Mouse (Mus musculus): Measurements from ENCODE around the gene Gas2l3. TPM values are rescaled to one million over a fixed set of nuclear protein-coding genes. Genes with fewer than 3 reads are reported as not detected.

Gas2l3 gene
- total and polyA plus RNA-seq, 2 experiments from 2014 or later, result 1.7 to 3.7 TPM

DNA sequence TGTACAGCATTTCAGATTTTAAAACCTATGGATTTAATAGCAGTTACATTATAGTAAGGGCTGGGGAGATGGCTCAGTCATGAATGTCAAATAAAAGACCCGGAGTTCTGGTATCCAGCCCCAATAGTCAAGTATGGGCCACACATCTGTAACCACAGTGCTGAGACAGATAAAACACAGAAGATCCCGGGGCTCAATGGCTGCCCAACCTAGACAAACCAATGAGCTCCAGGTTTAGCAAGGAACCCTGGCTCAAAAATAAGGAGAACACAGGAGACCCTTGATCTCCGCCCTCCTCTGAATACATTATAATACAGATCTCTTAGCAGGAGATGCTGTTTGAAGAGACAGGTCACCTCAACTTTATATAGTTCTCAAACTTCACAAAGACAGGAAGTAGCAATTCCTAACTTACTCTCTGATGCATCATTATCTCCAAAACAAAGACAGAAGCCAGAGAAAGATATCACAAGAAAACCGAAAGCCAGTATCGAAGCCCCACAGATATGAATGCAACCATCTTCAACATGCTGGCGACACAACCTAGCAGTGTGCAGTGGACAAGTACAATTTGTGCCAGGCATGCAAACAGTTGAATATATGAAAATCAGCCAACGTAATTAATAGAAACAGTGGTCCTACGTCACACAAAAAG is 21.1 kb downstream of the Gas2l3 start:
- TF ChIP-seq CTCF (IDR thresholded peaks at IDR 0.05), result no peak
- H3K27ac ChIP-seq (ENCODE audit: low read depth, low read length), result no peak overlapping the region
- H3K27me3 ChIP-seq (ENCODE audit: insufficient read depth, low read length), result no peaks in the 10 kb centered on the region
- no peak overlapping the region for H3K4me3 ChIP-seq (ENCODE audit: low read depth, low read length)
- H3K4me2 ChIP-seq (ENCODE audit: low read depth, low read length, poor library complexity, severe bottlenecking), result no peak overlapping the region
- H3K9ac ChIP-seq (replicated peaks; ENCODE audit: low read length, poor library complexity, severe bottlenecking), result no peak overlapping the region
- WGBS, result 97% methylated on average over 8 of the region's 8 CpGs
- DNase-seq (ENCODE audit: low spot score), result no peak
- H3K4me1 ChIP-seq (ENCODE audit: insufficient read depth, low read length), result no peaks in the 10 kb centered on the region
- no peaks in the 10 kb centered on the region for H3K9me3 ChIP-seq (ENCODE audit: low read length)
- no peak for ATAC-seq (ENCODE audit: low FRiP score)
- H3K36me3 ChIP-seq (ENCODE audit: insufficient read depth, low read length), result no peaks in the 10 kb centered on the region

DNA sequence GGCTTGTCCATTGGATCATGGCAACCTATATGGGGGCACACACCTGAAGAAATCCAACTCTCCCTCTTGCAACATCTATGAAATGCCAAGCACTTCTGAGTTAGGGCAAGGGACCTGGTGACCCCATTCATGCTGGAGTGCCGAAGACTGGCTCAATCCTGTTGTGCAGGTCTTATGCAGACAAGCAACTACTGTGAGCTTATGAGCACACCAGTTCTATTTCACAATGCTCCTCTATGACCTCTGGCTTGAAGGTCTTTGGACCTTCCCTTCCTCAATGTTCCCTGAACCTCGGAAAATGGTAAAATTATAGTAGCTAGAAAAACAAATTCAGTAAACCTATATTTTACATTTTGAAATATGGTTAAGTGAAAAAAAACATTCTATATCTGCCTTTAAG is 25.8 kb downstream of the Gas2l3 start:
- Histone ChIP-seq H3K27me3 (ENCODE audit: insufficient read depth, low read length) (no peaks in the 10 kb centered on the region), H3K4me1 (ENCODE audit: insufficient read depth, low read length) (no peaks in the 10 kb centered on the region), H3K27ac (ENCODE audit: low read depth, low read length) (no peak overlapping the region), H3K9me3 (ENCODE audit: low read length) (no peaks in the 10 kb centered on the region), H3K36me3 (ENCODE audit: insufficient read depth, low read length) (no peaks in the 10 kb centered on the region), H3K9ac (replicated peaks; ENCODE audit: low read length, poor library complexity, severe bottlenecking) (no peak overlapping the region), H3K4me2 (ENCODE audit: low read depth, low read length, poor library complexity, severe bottlenecking) (no peak overlapping the region), H3K4me3 (ENCODE audit: low read depth, low read length) (no peak overlapping the region)
- ATAC-seq (ENCODE audit: low FRiP score) (no peak), DNase-seq (ENCODE audit: low spot score) (no peak)
- 93% methylated on average over 2 of the region's 2 CpGs for WGBS
- TF ChIP-seq CTCF (IDR thresholded peaks at IDR 0.05), result no peak

- Histone ChIP-seq H3K4me2 (ENCODE audit: low read depth, low read length, poor library complexity, severe bottlenecking) (no peak overlapping the region), H3K27ac (ENCODE audit: low read depth, low read length) (no peak overlapping the region), H3K9me3 (ENCODE audit: low read length) (no peaks in the 10 kb centered on the region), H3K4me3 (ENCODE audit: low read depth, low read length) (no peak overlapping the region), H3K9ac (replicated peaks; ENCODE audit: low read length, poor library complexity, severe bottlenecking) (no peak overlapping the region), H3K4me1 (ENCODE audit: insufficient read depth, low read length) (no peaks in the 10 kb centered on the region), H3K27me3 (ENCODE audit: insufficient read depth, low read length) (no peaks in the 10 kb centered on the region), H3K36me3 (ENCODE audit: insufficient read depth, low read length) (no peaks in the 10 kb centered on the region)
- DNase-seq (ENCODE audit: low spot score) (no peak), ATAC-seq (ENCODE audit: low FRiP score) (no peak)
- no peak for TF ChIP-seq CTCF (IDR thresholded peaks at IDR 0.05)
- 82% methylated on average over 3 of the region's 3 CpGs for WGBS
Observed at GRCm38 (mm10) chr10:89415478-89415877, 28.3 kb downstream of the Gas2l3 start.

- H3K36me3 ChIP-seq (ENCODE audit: insufficient read depth, low read length), result no peaks in the 10 kb centered on the region
- WGBS, result 66% methylated on average over 1 of the region's 1 CpGs
- H3K27me3 ChIP-seq (ENCODE audit: insufficient read depth, low read length), result no peaks in the 10 kb centered on the region
- DNase-seq (ENCODE audit: low spot score) (no peak), ATAC-seq (ENCODE audit: low FRiP score) (no peak)
- no peaks in the 10 kb centered on the region for H3K4me1 ChIP-seq (ENCODE audit: insufficient read depth, low read length)
- no peak overlapping the region for H3K27ac ChIP-seq (ENCODE audit: low read depth, low read length)
- no peak overlapping the region for H3K4me3 ChIP-seq (ENCODE audit: low read depth, low read length)
- H3K4me2 ChIP-seq (ENCODE audit: low read depth, low read length, poor library complexity, severe bottlenecking), result no peak overlapping the region
- no peak overlapping the region for H3K9ac ChIP-seq (replicated peaks; ENCODE audit: low read length, poor library complexity, severe bottlenecking)
- H3K9me3 ChIP-seq (ENCODE audit: low read length), result no peaks in the 10 kb centered on the region
- TF ChIP-seq CTCF (IDR thresholded peaks at IDR 0.05), result no peak
Observed at GRCm38 (mm10) chr10:89407551-89407950, 36.2 kb downstream of the Gas2l3 start.

DNA sequence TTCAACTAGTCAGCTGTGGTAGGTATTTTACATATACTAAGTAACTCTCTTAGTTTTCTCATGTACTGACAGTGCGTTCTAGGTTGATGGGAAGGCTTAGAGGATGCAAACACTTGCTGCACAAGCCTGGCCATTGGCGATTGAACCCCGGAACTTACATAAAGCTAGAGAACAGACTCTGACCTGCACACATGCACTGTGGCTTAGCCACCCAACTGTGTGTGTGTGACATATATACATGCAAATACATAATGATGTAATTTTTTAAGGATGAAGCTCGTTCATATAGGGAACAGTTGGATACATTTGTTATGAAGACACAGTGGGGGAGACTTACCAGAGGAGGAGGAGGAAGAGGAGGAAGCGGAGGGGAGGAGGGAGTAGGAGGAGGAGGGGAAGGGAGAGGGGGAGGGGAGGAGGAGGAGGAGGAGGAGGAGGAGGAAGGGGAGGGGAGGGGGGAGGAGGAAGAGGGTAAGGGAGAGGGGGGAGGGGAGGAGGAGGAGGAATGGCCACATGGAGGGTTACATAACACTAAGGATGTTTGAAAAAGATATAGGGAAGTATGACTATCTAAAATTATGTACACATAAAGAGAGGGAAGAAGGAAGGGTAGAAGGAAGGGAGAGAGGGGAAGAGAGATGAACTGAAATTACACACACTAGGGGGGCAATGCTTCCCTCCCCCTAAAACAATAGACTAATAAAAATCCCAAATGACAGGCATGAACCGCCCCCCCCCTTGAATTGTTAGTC is 36.9 kb downstream of the Gas2l3 start:
- no peaks in the 10 kb centered on the region for H3K4me1 ChIP-seq (ENCODE audit: insufficient read depth, low read length)
- no peak for TF ChIP-seq CTCF (IDR thresholded peaks at IDR 0.05)
- no peak for DNase-seq (ENCODE audit: low spot score)
- no peak for ATAC-seq (ENCODE audit: low FRiP score)
- H3K27ac ChIP-seq (ENCODE audit: low read depth, low read length), result no peak overlapping the region
- no peak overlapping the region for H3K9ac ChIP-seq (replicated peaks; ENCODE audit: low read length, poor library complexity, severe bottlenecking)
- H3K9me3 ChIP-seq (ENCODE audit: low read length), result no peaks in the 10 kb centered on the region
- H3K4me3 ChIP-seq (ENCODE audit: low read depth, low read length), result no peak overlapping the region
- no peaks in the 10 kb centered on the region for H3K27me3 ChIP-seq (ENCODE audit: insufficient read depth, low read length)
- H3K36me3 ChIP-seq (ENCODE audit: insufficient read depth, low read length), result no peaks in the 10 kb centered on the region
- no peak overlapping the region for H3K4me2 ChIP-seq (ENCODE audit: low read depth, low read length, poor library complexity, severe bottlenecking)
- WGBS, result 79% methylated on average over 5 of the region's 6 CpGs

GRCm38 (mm10) chr10:89404936-89405335 is 38.8 kb downstream of the Gas2l3 start:
- no peaks in the 10 kb centered on the region for H3K27me3 ChIP-seq (ENCODE audit: insufficient read depth, low read length)
- ATAC-seq (ENCODE audit: low FRiP score) (no peak), DNase-seq (ENCODE audit: low spot score) (no peak)
- H3K9me3 ChIP-seq (ENCODE audit: low read length), result no peaks in the 10 kb centered on the region
- no peak overlapping the region for H3K27ac ChIP-seq (ENCODE audit: low read depth, low read length)
- WGBS, result 79% methylated on average over 4 of the region's 4 CpGs
- H3K4me2 ChIP-seq (ENCODE audit: low read depth, low read length, poor library complexity, severe bottlenecking), result no peak overlapping the region
- no peaks in the 10 kb centered on the region for H3K4me1 ChIP-seq (ENCODE audit: insufficient read depth, low read length)
- no peak overlapping the region for H3K9ac ChIP-seq (replicated peaks; ENCODE audit: low read length, poor library complexity, severe bottlenecking)
- TF ChIP-seq CTCF (IDR thresholded peaks at IDR 0.05), result no peak
- no peaks in the 10 kb centered on the region for H3K36me3 ChIP-seq (ENCODE audit: insufficient read depth, low read length)
- H3K4me3 ChIP-seq (ENCODE audit: low read depth, low read length), result no peak overlapping the region

All from midbrain, postnatal 0 days (tissue).